Mouse (Mus musculus): ENCODE data around the gene Clta. TPM values are rescaled to one million over a fixed set of nuclear protein-coding genes. Genes with fewer than 3 reads are reported as not detected.

Gene Clta
- total and polyA plus RNA-seq, 3 experiments = 451 to 589 TPM; not detected in 1

GRCm38 (mm10) chr4:43976223-43976740, 28.0 kb upstream of the Clta start:
- Histone ChIP-seq H3K4me1 (ENCODE audit: control insufficient read depth in 1 of 2, insufficient read depth in 2 of 2, low read length in 2 of 2) (peaks cover 22 to 35% of the 10 kb centered on the region in 2 experiments), H3K9me3 (replicated peaks; ENCODE audit: insufficient read depth, low read length) (no peaks in the 10 kb centered on the region), H3K9ac (ENCODE audit: control insufficient read depth, low read depth, low read length, poor library complexity, severe bottlenecking) (no peak overlapping the region), H3K27me3 (ENCODE audit: control insufficient read depth in 1 of 2, insufficient read depth in 2 of 2, low read length in 2 of 2) (no peaks in the 10 kb centered on the region), H3K4me3 (ENCODE audit: control insufficient read depth in 1 of 2, insufficient read depth in 1 of 2, low read depth in 2 of 2, low read length in 2 of 2) (no peak overlapping the region), H3K79me2 (ENCODE audit: control insufficient read depth, insufficient read depth, low read length, poor library complexity) (no peaks in the 10 kb centered on the region; the same call in 1 of the 2 replicates), H3K36me3 (ENCODE audit: control insufficient read depth in 1 of 2, insufficient read depth in 2 of 2, low read length in 2 of 2) (peaks cover 0 to 33% of the 10 kb centered on the region in 2 experiments; a peak in 2 of 4 replicates), H3K27ac (ENCODE audit: control insufficient read depth, low read depth, low read length) (no peak overlapping the region)
- no peak for DNase-seq (ENCODE audit: low read depth, low spot score)
- TF ChIP-seq ZC3H11A (IDR thresholded peaks at IDR 0.05; ENCODE audit: low read depth, low read length) = no peak

- H3K36me3 ChIP-seq (ENCODE audit: control insufficient read depth in 1 of 2, insufficient read depth in 2 of 2, low read length in 2 of 2) = peaks cover 0 to 15% of the 10 kb centered on the region in 2 experiments; a peak in 2 of 4 replicates
- no peak overlapping the region for H3K9ac ChIP-seq (ENCODE audit: control insufficient read depth, low read depth, low read length, poor library complexity, severe bottlenecking)
- peaks cover 9 to 24% of the 10 kb centered on the region in 2 experiments for H3K4me1 ChIP-seq (ENCODE audit: control insufficient read depth in 1 of 2, insufficient read depth in 2 of 2, low read length in 2 of 2)
- no peaks in the 10 kb centered on the region; the same call in 1 of the 2 replicates for H3K79me2 ChIP-seq (ENCODE audit: control insufficient read depth, insufficient read depth, low read length, poor library complexity)
- no peak overlapping the region for H3K27ac ChIP-seq (ENCODE audit: control insufficient read depth, low read depth, low read length)
- TF ChIP-seq USF2 (IDR thresholded peaks at IDR 0.05; ENCODE audit: borderline replicate concordance in 1 of 2, insufficient read depth in 1 of 2, low read depth in 1 of 2, low read length in 2 of 2) = no peak
- TF ChIP-seq MYC (IDR thresholded peaks at IDR 0.05; ENCODE audit: low read depth, low read length) = no peak
- TF ChIP-seq BHLHE40 (IDR thresholded peaks at IDR 0.05; ENCODE audit: borderline replicate concordance, low read depth, low read length) = no peak
- no peak for TF ChIP-seq JUND (IDR thresholded peaks at IDR 0.05; ENCODE audit: low read depth, low read length)
- no peak for TF ChIP-seq ZKSCAN1 (IDR thresholded peaks at IDR 0.05; ENCODE audit: low read depth, low read length)
- no peak for TF ChIP-seq TAL1 (IDR thresholded peaks at IDR 0.05; ENCODE audit: low read length)
- TF ChIP-seq NRF1 (IDR thresholded peaks at IDR 0.05; ENCODE audit: insufficient read depth, low read depth, low read length, poor library complexity, severe bottlenecking) = no peak
- TF ChIP-seq UBTF (IDR thresholded peaks at IDR 0.05; ENCODE audit: borderline replicate concordance, insufficient read depth, low read depth, low read length) = no peak
- no peak for TF ChIP-seq MAFK (IDR thresholded peaks at IDR 0.05; ENCODE audit: borderline replicate concordance, low read depth, low read length)
- no peak for TF ChIP-seq E2F4 (IDR thresholded peaks at IDR 0.05; ENCODE audit: borderline replicate concordance, low read depth, low read length)
- H3K4me3 ChIP-seq (ENCODE audit: control insufficient read depth in 1 of 2, insufficient read depth in 1 of 2, low read depth in 2 of 2, low read length in 2 of 2) = no peak overlapping the region
- no peaks in the 10 kb centered on the region for H3K27me3 ChIP-seq (ENCODE audit: control insufficient read depth in 1 of 2, insufficient read depth in 2 of 2, low read length in 2 of 2)
- DNase-seq (ENCODE audit: low read depth, low spot score) = no peak
- H3K9me3 ChIP-seq (replicated peaks; ENCODE audit: insufficient read depth, low read length) = no peaks in the 10 kb centered on the region
These were observed 25.5 kb upstream of the Clta start for GRCm38 (mm10) chr4:43978521-43979443.
